Mouse (Mus musculus) yolk sac, embryonic 10.5 days (tissue): ENCODE data around the gene Fam53b.

Experiments used
- DNase-seq: peaks from one replicate; pipeline ENCODE4 v3.0.0-alpha.2; 2017; ENCODE audit warnings: low spot score

Gene Fam53b

GRCm38 (mm10) chr7:132734222-132734621 is 79.5 kb downstream of the Fam53b start:
- no peak for DNase-seq

GRCm38 (mm10) chr7:132733521-132733920 is 80.2 kb downstream of the Fam53b start:
- no peak for DNase-seq

GRCm38 (mm10) chr7:132732136-132732789 is 81.4 kb downstream of the Fam53b start:
- no peak for DNase-seq

- no peak for DNase-seq
Measured at GRCm38 (mm10) chr7:132731558-132731957, 82.1 kb downstream of the Fam53b start.

- DNase-seq = no peak
Measured at GRCm38 (mm10) chr7:132730510-132730909, 83.2 kb downstream of the Fam53b start.

- no peak for DNase-seq
Measured at GRCm38 (mm10) chr7:132729093-132729831, 84.4 kb downstream of the Fam53b start.

- no peak for DNase-seq
Measured at GRCm38 (mm10) chr7:132726106-132726861, 87.4 kb downstream of the Fam53b start.

- no peak for DNase-seq
Measured at GRCm38 (mm10) chr7:132724501-132725062, 89.1 kb downstream of the Fam53b start.

GRCm38 (mm10) chr7:132723906-132724305 is 89.8 kb downstream of the Fam53b start:
- no peak for DNase-seq

- DNase-seq = no peak
Measured at GRCm38 (mm10) chr7:132722401-132723370, 91.0 kb downstream of the Fam53b start.

- no peak for DNase-seq
Measured at GRCm38 (mm10) chr7:132720562-132720961, 93.1 kb downstream of the Fam53b start.

- DNase-seq = no peak
Measured at GRCm38 (mm10) chr7:132719570-132719969, 94.1 kb downstream of the Fam53b start.

- DNase-seq = no peak
Measured at GRCm38 (mm10) chr7:132715259-132715658, 98.4 kb downstream of the Fam53b start.

- peak; percentile 27 for DNase-seq
Measured at GRCm38 (mm10) chr7:132714236-132714923, 99.3 kb downstream of the Fam53b start.

GRCm38 (mm10) chr7:132713483-132714126 is 100.1 kb downstream of the Fam53b start:
- peak; percentile 11 for DNase-seq

GRCm38 (mm10) chr7:132712956-132713355 is 100.7 kb downstream of the Fam53b start:
- no peak for DNase-seq

- DNase-seq = peak; percentile 61
Measured at GRCm38 (mm10) chr7:132712044-132712708, 101.5 kb downstream of the Fam53b start.

- DNase-seq = no peak
Measured at GRCm38 (mm10) chr7:132711579-132711978, 102.1 kb downstream of the Fam53b start.

- no peak for DNase-seq
Measured at GRCm38 (mm10) chr7:132705130-132705529, 108.6 kb downstream of the Fam53b start.
